Mouse (Mus musculus) c-Kit-negative CD71-positive TER-119-positive erythroid progenitor cells, embryonic 14.5 days (primary cell): ENCODE measurements around the gene Cdc42bpa.

Source experiments
- DNase-seq: peaks from one replicate; pipeline ENCODE4 v3.0.0-alpha.2; 2013; ENCODE audit warnings: low read depth, low spot score

Gene Cdc42bpa

GRCm38 (mm10) chr1:180191651-180192220, 231.5 kb downstream of the Cdc42bpa start:
- DNase-seq: no peak

DNA sequence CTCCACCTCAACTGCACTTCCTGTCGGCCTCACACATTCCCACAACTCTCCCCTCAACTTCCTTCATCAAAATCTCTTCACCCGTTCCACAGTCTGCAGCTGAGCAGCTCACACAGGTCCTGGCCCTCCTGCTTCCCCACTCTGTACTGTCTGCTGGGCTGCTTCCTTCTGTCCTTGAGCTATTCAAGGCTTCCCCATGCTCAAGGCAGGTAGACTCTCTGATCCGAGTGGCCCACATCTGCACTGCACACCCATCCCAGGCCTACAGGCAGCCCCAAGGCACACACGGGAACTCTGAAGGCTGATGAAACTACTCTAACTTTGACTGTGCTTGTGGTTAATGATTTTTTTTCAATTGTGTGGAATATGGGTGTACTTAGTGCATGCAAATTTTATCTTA, 232.6 kb downstream of the Cdc42bpa start:
- DNase-seq: no peak

GRCm38 (mm10) chr1:180193391-180193935, 233.2 kb downstream of the Cdc42bpa start:
- DNase-seq: no peak

- DNase-seq: no peak
These were observed 233.8 kb downstream of the Cdc42bpa start for GRCm38 (mm10) chr1:180194048-180194447.

DNA sequence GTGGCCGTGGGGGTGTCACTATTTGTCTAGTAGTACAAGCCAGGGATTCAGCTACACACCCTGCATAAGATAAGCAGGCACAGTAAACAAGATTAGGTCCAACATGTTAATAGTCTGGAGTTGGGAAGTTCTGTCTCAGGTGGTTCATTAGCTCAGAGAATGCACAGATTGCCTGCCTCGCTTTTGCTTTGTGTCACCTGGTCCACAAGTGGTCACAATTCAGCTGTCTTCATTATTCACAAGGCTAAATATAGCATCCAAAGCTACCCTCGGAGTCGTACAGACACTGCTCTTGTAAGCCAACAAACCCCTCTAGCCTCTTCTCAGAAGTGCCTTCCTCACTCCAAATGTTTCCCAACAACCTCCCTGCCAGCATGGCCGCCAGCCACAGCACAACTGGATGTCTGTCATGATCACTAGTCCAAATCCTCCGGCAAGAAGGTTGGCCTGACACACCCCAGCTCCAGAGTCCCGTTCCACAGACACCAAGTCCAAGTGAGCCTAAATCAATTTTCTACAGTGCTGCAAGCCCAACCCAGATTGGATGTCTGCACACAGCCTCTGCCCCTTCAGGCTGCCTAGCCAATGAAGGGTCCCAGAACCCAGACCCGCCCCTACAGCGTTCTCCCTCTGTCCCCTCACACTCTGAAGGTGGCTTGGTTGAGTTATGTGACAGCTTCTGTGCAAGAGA, 234.7 kb downstream of the Cdc42bpa start:
- no peak for DNase-seq

GRCm38 (mm10) chr1:180195703-180196381, 235.6 kb downstream of the Cdc42bpa start:
- peak; percentile 95 for DNase-seq

DNA sequence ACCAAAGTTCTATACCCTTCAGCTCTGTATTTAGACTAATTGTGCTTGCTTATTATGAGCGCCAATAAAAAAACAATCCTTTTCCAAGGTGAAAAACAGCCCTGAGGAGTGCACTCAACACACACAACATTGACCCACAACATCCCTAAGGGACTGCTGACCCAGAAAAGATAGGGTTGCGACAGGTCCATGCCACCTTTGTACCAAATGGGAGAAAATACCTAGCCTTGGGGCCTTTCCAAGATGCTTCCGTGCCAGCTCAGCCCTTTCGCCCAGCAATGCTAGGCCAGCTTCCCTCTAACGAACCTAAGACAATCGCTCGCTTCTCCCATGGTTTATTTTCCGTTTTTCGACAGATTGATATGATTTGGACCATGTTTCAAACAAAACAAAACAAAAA, 236.2 kb downstream of the Cdc42bpa start:
- DNase-seq: no peak

DNA sequence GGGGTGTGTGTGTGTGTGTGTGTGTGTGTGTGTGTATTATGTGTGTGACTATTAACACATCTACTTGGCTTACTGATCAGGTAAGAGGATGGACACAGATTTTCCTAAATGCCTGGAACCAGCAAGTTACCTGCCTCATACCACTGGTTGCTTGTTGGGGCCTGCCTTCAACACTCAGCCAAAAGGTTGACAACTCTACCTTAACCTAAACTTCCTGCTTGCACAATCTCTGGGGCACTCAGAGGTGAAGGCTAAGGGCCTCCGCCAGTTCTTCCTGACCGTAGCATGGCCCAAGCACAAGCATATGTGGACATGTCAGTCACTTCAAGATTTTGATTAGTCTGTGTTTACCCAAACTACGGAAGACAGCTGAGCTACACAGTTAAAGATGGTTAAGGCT, 237.7 kb downstream of the Cdc42bpa start:
- DNase-seq: no peak

GRCm38 (mm10) chr1:180198959-180199714, 238.9 kb downstream of the Cdc42bpa start, which contains the start of gene Coq8a:
Gene Coq8a, minus strand, starts transcription at chr1:180199602.
- DNase-seq: no peak

DNA sequence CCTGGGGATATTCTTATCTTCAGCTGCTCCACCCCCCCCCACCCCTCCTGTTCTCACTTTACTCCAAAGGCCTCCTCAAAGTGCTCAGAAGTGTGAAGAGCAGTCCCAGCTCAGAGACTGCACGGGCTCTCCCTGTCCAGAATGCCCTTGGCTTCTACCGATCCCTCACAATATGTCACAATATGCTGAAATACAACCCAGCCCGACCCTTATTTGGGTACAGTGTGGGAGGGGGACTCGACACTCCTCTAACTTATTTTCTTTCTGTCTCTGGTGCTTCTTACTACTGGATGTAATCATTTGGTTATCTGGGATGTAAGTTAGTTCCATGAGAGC, 239.4 kb downstream of the Cdc42bpa start:
- no peak for DNase-seq

DNA sequence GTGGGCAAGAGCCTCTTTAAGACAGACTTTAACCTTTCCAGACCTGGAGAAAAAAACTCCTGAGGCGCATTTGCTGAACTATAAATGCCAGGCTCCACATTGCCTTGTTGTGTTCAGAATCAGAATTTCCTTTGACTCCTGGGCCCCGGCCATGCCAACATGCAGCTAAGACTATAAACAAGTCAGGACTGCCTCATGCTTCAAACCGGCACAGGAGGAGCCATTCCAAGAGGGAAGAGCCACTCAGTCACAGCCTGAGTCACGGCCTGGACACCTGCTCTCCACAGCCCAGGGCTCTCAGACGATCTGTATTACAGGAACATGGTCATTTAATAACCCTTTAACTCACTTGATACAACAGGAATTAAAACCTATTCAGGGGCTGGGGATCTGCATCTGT, 240.4 kb downstream of the Cdc42bpa start:
- DNase-seq: no peak

GRCm38 (mm10) chr1:180208370-180208769, 248.1 kb downstream of the Cdc42bpa start:
- DNase-seq: no peak

- DNase-seq: no peak
These were observed 249.8 kb downstream of the Cdc42bpa start for GRCm38 (mm10) chr1:180210031-180210432.

DNA sequence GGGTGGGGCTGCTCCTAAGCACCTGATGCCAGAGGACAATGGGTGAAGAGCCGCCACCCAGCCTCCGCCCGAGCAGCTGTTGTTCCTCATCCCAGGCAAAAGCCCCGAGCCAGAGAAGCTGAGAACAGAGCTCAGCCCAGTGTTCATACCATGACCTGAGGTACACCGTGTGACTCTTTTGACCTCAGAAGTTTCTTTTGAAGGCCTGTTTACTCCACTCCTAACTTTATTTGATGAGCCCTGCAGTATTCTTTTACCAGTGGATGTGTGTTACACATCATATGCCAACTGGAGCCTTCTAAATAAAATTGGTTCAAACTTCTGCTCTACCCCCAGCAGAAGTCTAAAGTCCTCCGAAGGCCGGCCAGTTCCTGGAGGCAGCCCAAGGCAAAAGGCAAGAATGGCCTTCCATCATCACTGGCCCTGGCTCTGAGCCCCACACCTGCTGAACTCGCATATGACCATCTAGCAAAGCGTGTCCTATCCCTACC, 250.6 kb downstream of the Cdc42bpa start:
- no peak for DNase-seq

- no peak for DNase-seq
These were observed 252.6 kb downstream of the Cdc42bpa start for GRCm38 (mm10) chr1:180212911-180213310.

DNA sequence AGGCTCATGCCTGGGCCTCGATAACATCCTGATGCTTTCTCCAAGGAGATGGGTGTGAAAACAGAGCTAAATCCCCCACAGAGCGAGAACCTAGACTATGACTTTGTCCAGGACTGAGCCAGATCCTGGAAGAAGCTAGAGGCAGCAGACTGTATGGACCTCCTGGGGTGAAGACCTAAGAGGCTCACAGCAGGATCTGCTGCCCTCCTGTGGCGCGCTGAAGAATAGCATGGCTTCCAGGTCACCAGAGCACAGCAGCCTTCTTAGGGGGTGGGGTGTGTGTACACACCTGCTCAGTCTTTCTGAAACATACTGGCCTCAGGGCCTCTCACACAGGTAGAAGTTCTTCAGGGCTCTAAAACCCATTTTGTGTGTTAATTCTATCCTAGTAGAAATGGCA, 254.8 kb downstream of the Cdc42bpa start:
- DNase-seq: peak; percentile 36
